Mouse (Mus musculus) hindbrain, embryonic 14.5 days (tissue): ENCODE measurements around the gene Cep170. TPM values are rescaled to one million over a fixed set of nuclear protein-coding genes. Genes with fewer than 3 reads are reported as not detected.

Experiments used
- ATAC-seq: fragments of 200-750 bp; cut with Nextera tagmentation; 2 replicates; pipeline ENCODE4 v1.8.0; 2017; ENCODE audit warnings: moderate number of reproducible peaks, mild to moderate bottlenecking, moderate TSS enrichment, moderate library complexity; ENCODE audit not compliant: low FRiP score
- DNase-seq: peaks from one replicate; pipeline ENCODE4 v3.0.0-alpha.2; 2015; ENCODE audit warnings: low spot score
- H3K27ac ChIP-seq: fragments of 300-500 bp; sonication (generic); 2 replicates; pipeline ENCODE4 v1.5.1; 2014; ENCODE audit warnings: mild to moderate bottlenecking, moderate library complexity
- H3K27me3 ChIP-seq: fragments of 300-500 bp; sonication (generic); 2 replicates; pipeline ENCODE4 v1.6.1; 2014; ENCODE audit warnings: mild to moderate bottlenecking, low read length, mixed read lengths; ENCODE audit not compliant: control insufficient read depth, insufficient read depth
- H3K36me3 ChIP-seq: fragments of 300-500 bp; sonication (generic); replicated peaks from 2 replicates; pipeline ENCODE4 v1.6.1; 2014; ENCODE audit not compliant: control insufficient read depth, insufficient read depth
- H3K4me1 ChIP-seq: fragments of 300-500 bp; sonication (generic); replicated peaks from 2 replicates; pipeline ENCODE4 v1.6.1; 2014; ENCODE audit warnings: antibody characterized with exemption, low read length, mixed read lengths; ENCODE audit not compliant: control insufficient read depth, insufficient read depth
- H3K4me2 ChIP-seq: fragments of 300-500 bp; sonication (generic); replicated peaks from 2 replicates; pipeline ENCODE4 v1.6.1; 2014; ENCODE audit warnings: mild to moderate bottlenecking, moderate library complexity
- H3K4me3 ChIP-seq: fragments of 300-500 bp; sonication (generic); replicated peaks from 2 replicates; pipeline ENCODE4 v1.5.1; 2014; ENCODE audit warnings: mild to moderate bottlenecking, low read length
- H3K9ac ChIP-seq: fragments of 300-500 bp; sonication (generic); 2 replicates; pipeline ENCODE4 v1.6.1; 2014
- H3K9me3 ChIP-seq: fragments of 300-500 bp; sonication (generic); 2 replicates; pipeline ENCODE4 v1.6.1; 2016; ENCODE audit warnings: low read length; ENCODE audit not compliant: control insufficient read depth
- WGBS: fragments of 180-500 bp; shearing (Covaris S2); extraction: QIAGEN DNeasy Blood & Tissue Kit; methylation state at CpG from one replicate; pipeline ENCODE4 v1.1.7; 2014; 5-methylcytosine and 5-hydroxymethylcytosine counted together
- microRNA counts: library from miRNA; unstranded; fragments of <30 nt; microRNA quantifications from one replicate; lab custom pipeline; 2016
- microRNA-seq: library from miRNA; unstranded; fragments of <30 nt; microRNA quantifications from one replicate; pipeline ENCODE4, GENCODE M21; 2016
- polyA plus RNA-seq: library from polyadenylated mRNA; unstranded; fragments of >200 nt; fragmentation: Nextera tagmentation; extraction: Ambion mirVana; gene quantifications from 2 replicates; pipeline ENCODE4 v1.2.1, GENCODE M21; 2014

Cep170 gene
- polyA plus RNA-seq, 1 experiment from 2014 or later, result 136 TPM

DNA sequence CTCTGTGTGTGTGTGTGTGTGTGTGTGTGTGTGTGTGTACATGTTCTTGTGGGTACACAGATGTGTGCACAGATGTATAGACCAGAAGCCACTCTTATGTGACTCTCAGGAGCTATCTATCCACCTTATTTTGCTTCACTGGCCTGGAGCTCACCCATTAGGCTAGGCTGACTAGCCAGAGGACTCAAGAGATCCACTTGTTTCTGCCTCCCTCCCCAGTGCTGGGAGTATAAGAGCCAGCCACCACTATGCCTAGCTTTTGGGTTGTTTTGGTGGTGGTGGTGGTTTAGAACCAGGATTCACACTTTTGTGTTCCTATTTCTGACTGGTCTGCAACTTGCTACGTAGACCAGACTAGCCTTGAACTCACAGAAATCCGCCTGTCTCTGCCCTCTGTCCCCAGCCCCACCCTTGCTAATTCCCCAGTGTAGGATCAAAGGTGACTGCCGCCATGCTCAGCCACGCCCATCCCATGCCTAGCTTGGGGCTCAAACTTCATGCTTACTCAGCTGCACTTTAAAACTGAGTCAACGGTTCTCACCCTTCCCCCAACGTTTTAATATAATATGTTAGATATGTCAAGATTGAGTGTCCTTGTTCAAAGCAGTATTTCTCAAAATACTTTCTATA is 125.5 kb downstream of the Cep170 start:
- H3K27me3 ChIP-seq, result no peaks in the 10 kb centered on the region
- H3K9me3 ChIP-seq, result no peaks in the 10 kb centered on the region
- H3K4me2 ChIP-seq, result no peak overlapping the region
- no peak overlapping the region for H3K4me3 ChIP-seq
- ATAC-seq (no peak), DNase-seq (no peak)
- WGBS, result 88% methylated on average over 6 of the region's 6 CpGs
- H3K4me1 ChIP-seq, result no peaks in the 10 kb centered on the region
- no peaks in the 10 kb centered on the region for H3K36me3 ChIP-seq
- H3K27ac ChIP-seq, result no peak overlapping the region
- H3K9ac ChIP-seq, result no peak overlapping the region

MicroRNAs within 50 kb of the gene (microRNA counts, 519-probe panel; counts per million panel counts)
- 5,061 counts per million, percentile 56 among the panel's probes with 10 or more counts for microRNA mmu-miR-350 (lab: Ali Mortazavi, UCI)

Small RNA genes lying within 50 kb of the gene (microRNA-seq; reads per million reads assigned to microRNA genes)
- gene Mir350, result 406 reads per million, percentile 69 among the genes with 10 or more reads in this experiment

Other genes with a start within 250 kb of the Cep170 start
- gene Sdccag8, start 593 bp upstream of the Cep170 start, polyA plus RNA-seq, result 22.5 and 25.2 TPM in 2 replicates